Mouse (Mus musculus): ENCODE results near the gene Hsd17b14.

Hsd17b14 gene

DNA sequence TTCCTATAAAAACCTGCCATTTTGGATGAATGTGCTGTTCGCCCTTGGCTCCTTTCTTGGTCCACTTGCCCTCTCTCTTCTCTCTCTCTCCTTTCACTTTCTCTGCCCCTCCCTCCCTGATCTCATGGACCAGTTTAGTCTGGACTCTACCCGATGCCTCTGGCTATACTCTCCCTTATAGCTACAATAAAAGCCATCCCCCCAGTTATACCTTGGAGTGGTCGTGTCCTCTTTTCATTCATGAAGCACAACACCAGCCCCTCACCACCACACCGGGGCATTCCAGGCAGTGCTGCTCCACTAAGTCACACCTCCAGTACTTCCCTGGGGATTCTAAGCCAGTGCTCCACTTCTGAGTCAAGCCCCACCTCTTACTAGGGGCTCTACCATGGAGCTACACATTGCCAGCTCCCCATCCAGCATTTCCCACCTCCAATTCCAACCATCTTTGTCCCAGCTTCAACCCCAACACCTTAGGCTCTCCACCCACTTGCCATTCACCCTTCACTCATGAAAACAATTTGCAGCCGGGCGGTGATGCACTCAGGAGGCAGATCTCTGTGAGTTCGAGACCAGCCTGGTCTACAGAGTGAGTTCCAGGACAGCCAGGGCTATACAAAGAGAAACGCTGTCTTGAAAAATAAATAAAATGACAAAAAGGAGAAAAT lies 12.6 kb downstream of the Hsd17b14 start:
- DNase-seq (ENCODE audit: low spot score), result no peak

DNA sequence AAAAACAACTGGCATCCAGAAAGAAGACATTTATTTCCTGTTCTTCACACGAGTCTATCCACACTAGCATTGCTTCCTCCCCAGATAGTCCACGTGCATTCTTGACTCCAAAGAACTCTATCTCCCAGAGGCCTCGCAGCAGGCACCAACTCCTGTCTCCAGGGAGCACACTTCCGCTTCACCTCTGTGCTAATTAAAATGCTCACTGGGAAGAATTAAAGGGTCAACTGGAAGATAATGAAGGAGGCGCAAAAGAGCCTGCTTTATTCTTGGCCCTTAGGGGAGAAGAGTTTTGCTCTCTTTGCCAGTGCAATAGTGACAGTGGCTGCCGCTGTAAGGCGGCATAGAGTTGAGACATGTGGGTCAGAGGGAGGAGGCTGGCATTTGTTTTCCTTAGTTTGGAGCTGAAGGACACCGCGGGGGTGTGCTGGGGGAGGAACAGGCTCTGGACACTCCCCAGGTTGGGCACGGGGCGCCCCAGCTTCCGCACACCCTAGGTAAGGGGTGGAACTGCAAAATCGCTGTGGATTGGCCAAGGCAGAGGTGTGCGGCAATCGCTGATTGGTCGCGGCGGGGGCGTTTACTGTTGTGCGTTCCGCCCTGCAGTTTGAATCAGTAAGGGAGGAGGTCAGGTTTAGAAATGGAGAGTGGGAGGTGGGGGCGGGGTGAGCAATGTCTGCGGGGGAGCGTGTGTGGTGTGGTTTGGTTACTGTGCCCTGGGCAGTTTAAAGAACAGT lies 13.3 kb downstream of the Hsd17b14 start:
- DNase-seq (ENCODE audit: low spot score), result peak; percentile 61

DNA sequence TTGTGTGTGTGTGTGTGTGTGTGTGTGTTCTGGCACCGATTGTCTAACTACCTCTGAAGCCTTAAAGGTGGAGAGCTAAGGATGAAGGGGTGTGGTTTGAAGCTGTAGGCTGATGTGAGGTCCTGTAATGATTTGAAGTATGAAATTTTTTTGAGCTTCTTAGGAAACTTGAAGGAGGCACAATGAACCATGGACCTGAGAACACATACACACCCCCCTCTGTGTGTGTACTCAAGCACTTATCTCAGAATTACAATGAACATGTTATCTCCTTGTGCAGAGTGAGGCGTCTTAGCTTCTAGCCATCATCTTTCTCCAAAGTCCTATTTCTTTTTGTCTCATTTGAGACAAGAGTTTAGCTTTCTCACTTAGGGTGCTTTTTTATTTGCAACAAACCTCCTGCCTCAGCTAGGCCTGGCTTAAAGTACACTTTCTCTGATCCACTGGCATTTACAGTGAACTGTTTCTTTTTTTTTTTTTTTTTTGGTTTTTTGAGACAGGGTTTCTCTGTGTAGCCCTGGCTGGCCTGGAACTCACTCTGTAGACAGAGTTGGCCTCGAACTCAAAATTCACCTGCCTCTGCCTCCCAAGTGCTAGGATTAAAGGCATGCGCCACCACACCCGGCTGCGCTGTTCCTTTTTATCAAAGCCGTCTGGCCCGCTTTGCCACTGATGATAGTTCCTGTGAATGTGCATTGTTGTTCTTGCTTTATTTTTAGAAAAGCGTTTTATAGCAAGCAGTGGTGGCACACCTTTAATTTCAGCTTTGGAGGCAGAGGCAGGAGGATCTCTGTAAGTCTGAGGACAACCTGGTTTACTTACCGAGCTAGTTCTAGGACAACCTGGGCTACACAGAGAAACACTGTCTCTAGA lies 14.1 kb downstream of the Hsd17b14 start:
- no peak for DNase-seq (ENCODE audit: low spot score)

DNA sequence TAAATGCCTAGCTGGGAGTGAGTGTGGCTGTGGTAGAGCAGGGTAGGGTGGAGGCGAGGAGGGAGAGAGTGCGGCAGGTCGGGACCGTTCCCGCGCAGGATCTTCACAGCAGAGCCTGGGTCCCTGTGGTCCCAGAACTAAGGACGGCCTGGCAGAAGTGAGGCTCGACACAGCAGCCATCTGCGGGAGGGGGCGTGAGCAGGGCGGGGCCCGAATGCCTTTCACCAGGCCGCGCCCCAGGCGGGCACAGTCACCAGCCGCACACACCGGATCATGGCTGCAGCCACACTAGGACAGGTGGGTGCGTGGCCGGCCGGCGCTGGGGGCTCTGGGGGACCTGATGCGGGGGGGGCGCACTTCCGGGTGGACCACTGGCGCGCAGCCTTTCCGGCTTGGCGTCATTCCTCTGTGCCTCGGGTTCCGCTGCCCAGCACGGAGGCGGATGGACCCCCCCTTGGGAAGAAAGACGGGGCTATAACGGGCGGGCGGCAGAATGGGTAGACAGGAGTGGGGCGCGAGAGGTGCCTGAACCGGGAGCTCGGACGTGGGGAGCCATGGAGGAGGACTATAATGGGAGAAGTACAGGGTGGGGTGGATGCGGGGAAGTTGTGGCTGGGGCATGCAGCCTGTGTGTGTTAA lies 15.5 kb downstream of the Hsd17b14 start, which contains the start of gene Bcat2:
Bcat2 (plus strand) TSS at position 51 of the 639 bp plus-strand sequence.
- peak; percentile 66 for DNase-seq (ENCODE audit: low spot score)

DNA sequence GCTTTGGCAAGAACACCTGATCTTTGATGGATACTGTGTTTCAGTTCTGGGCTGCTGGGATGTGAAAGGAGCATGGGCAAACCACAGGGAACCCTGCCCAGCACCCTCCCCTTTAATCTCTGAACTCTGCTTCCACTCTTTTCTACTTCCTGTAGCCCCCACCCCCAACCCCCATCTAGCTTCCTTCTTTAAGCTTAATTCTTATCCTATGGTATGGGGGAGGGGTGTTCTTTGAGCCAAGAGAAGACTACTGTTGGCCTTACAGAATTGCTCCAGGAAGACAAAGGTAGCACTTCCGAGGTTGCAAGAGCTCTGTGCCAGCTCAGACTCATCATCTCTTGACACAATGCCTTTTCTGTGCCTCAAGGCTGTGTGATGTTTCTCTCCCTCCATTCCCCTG lies 17.3 kb downstream of the Hsd17b14 start:
- DNase-seq (ENCODE audit: low spot score), result no peak

DNA sequence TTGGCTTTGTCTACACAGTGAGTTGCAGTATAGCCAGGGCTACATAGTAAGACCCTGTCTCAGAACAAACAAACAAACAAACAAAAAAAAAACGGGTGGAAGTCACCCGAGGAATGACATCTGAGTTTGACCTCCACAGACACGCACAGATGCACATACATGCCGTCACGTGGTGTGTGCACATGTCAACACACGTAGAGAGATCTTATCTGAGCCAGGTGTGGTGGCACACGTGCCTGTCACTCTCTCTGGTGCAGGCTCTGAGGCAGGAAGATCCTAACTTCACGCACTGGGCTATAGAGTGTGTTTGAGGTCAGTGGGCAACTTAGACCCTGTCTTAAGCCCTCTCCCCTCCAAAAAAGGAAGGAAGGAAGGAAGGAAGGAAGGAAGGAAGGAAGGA lies 19.3 kb downstream of the Hsd17b14 start:
- no peak for DNase-seq (ENCODE audit: low spot score)

DNA sequence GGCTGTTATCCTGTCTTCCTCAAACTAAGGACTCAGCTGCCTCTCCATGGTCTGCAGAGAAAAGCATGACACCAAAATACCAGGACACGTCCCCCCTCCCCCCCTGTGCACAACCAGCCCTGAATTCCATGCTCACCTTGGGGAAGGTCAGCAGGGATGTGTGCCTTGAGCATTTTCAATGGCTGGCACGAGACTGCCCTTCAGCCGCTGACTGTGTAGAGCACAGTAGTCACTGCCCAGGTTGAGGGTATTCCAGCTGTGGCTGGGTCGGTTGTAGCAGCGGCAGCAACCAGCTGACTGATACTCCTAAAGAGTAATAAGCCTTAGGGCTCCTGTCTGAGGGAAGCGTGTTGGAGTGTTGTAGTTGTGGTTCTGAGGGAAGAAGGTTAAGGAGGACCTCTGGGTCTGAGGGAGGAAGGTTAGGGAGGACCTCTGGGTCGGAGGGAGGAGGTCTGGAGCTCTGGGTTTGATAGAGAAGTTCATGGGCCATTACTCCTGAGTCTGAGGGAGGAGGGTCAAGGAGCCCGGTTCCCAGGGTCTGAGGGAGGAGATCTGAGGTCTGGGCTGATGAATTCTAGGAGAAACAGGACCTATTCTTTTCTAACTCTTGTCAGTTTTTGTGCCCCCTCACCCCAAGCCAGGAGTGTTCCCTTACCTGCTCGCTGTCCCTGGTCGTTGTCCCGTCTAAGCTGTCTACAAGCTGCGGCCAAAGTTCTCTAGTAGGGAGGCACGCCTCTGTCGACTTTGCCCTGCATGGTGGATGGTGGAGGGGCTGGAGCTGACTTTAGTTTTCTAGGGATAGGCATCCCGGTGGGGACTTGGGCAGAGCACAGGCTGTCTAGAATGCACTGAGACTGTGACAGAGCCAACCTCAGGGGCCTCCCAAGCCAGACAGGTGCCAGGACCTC lies 20.0 kb downstream of the Hsd17b14 start:
- DNase-seq (ENCODE audit: low spot score), result no peak

DNA sequence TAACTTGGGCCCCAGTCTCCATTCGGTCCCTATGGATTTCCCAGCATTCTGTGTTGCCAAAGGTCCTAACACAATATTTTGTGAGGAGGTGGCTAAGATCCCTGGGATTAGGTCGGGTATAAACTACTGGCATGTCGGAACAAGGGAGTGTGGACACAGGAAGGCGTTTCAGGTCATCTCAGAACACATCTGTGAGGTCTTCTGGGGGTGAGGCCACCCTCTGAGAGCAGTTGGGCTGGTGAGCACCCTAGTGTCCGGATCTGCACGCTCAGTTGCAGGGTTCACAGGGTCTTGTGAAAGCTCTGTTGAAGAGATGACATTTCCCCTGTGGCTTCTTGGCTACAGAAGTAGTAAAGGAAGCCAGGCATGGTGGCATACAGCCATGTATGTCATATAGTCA lies 31.2 kb downstream of the Hsd17b14 start:
- no peak for DNase-seq (ENCODE audit: low spot score)

DNA sequence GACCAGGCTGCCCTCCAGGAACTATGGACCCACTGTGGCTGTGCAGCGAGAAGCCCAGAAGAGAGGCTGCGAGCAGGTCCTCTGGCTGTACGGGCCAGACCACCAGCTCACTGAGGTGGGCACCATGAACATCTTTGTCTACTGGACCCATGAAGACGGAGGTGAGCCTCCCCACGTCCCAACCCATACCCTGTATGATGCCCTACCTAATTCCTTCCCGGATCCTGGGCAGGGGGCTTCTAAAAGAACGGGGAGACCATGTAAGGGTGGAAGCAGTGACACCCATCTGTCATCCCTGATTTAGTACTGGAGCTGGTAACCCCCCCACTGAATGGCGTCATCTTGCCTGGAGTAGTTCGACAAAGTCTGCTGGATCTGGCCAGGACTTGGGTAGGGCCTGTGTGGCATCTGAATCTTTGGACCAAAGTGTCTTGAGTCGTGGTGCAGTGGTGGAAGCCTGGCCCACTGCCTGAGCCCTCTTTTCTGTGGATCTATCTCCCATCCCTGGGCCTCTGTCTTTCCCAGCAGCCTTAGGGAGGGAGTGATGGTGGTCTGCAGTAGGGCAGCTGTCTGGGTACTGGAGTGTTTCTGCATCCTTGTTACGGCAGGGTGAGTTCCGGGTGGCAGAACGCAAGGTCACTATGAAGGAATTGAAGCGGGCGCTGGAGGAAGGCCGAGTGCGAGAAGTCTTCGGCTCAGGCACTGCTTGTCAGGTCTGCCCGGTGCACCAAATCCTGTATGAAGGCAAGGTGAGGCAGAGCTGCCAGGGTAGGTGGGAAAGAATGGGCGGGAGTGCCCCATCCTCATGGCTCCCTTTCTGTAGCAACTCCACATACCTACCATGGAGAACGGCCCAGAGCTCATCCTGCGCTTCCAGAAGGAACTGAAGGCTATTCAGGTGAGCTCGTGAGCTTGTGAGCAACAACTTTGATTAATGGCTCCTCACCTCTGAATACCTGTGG lies 33.2 kb downstream of the Hsd17b14 start:
- no peak for DNase-seq (ENCODE audit: low spot score)

DNA sequence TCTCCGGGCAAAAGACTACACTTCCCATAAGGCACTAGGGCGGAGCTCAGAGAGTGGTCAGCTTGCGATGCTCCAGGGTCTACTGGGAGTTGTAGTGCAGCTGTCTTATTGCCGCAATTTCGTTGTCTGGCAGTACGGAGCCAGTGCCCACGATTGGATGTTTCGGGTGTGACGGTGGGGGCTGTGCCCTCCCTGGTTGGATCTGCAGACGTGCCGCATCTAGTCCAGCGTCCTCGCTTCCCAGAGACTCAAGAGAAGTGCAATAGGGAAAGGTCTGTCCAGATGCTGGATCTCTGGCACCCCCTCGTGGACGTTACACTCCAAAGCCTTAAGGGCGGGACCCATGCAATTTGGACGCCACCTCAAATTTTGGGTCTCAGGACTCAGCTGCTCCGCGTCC lies 34.5 kb downstream of the Hsd17b14 start:
- DNase-seq (ENCODE audit: low spot score), result peak; percentile 75

DNA sequence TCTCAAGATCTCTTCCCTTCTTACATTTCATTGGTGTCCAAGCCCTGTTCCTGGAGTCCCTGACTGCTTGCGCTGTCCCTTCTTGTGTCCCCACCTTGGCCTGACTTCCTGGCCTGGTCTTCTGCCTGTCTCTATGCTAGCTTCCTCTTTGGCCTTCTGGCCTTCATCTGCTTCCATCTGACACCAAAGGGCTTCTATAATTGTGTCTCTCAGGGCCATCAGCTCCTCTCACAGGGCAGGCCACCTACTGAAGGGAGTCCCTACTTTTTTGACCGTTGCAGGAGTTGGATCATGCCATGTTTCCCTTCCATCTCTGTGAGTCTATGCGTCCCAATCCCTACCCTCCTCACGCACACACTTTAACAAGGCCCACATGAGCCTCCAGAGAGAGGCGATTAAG lies 35.2 kb downstream of the Hsd17b14 start:
- DNase-seq (ENCODE audit: low spot score), result no peak

DNA sequence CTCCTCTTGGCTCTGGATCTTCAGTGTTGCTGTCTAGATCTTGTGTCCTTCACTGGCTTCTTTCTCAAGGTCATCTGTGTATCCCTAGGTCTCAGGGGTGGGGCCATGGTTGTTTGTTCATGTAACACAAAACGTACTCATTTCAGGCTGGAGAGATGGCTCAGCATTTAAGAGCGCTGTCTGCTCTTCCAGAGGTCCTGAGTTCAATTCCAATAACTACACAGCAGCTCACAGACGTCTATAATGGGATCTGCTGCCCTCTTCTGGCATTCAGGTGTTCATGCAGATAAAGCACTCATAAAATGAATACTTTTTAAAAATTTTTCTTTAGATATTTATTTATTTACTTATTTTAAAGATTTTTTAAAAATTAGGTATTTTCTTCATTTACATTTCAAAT lies 36.2 kb downstream of the Hsd17b14 start:
- DNase-seq (ENCODE audit: low spot score), result no peak

DNA sequence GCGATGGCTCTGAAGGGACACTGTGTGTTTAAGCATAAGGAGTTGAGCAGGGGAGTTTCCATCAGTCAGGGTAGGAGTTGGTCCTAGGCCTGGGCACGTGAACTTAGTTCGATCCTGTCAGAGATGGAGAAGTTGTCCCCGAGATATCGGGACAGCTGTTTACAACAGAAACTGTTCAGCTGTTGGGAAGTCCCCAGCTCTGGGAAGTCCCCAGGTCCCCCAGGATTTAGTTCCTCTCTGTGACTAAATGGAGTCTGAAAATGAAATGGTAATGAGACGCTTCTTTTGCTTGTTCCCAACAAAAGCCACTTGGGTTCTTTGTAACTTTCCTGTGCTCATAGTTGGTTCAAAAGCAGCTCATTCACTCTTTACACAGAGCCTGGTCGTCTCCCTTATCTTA lies 37.2 kb downstream of the Hsd17b14 start:
- no peak for DNase-seq (ENCODE audit: low spot score)

DNA sequence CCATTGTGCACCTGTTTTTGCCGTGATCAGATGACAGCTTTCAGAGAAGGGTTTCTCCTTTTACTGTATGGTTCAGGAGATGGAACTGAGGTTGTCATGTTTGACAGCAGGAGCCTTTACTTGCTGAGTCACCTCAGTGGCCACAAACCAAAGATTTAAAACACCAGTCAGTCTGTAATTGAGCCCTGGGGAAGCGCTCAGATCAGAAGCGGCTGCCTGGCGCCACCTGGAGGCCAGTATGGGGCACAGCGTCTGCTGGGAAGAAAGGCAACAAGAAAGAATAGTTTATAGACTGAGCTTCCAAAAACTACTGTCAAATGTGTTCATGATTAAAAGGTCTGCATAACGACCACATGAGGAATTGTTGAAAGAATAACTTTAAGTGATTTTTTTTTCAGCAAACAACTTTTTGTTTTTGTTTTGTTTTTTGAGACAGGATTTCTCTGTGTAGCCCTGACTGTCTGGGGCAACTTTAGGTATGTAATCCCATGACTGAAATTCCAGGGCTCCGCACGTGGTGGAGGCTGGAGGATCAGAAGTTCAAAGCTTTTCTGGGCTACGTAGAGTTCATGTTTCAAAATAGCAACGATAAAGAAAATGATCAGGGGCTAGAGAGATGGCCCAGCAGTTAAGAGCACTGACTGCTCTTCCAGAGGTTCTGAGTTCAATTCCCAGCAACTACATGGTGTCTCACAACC lies 38.6 kb downstream of the Hsd17b14 start:
- DNase-seq (ENCODE audit: low spot score), result peak; percentile 52

DNA sequence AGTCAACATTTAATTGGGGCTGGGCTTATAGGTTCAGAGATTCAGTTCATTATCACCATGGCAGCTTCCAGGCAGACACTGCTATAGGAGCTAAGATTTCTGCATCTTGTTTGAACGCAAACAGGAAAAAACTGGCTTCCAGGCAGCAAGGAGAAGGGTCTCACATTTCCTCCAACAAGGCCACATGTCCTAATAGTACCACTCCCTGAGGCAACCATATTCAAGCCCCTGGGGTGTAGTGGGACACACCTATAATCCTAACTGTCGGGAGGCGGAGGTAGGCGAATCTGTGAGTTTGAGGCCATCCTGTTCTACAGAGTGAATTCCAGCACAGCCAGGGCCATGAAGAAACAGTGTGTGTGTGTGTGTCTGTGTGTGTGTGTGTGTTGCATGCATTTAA lies 40.5 kb downstream of the Hsd17b14 start:
- no peak for DNase-seq (ENCODE audit: low spot score)

DNA sequence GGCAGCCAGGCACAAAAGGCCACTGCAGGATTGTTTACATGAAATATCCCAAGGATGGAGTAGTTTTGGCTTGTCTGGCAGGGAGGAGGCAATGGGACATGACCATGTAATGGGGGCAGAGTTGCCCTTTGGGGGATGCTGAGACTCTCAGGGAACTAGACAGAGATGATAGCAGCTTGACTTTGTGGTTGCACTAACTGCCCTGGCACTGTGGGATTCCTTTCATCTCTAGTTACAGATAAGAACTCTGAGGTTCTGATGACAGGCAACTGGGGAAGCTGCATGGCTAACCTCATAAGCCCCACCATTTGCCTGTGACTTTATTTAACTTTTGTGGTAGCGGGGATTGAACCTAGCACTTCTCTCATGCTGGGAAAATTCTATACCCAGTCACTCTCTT lies 41.4 kb downstream of the Hsd17b14 start:
- DNase-seq (ENCODE audit: low spot score), result no peak

DNA sequence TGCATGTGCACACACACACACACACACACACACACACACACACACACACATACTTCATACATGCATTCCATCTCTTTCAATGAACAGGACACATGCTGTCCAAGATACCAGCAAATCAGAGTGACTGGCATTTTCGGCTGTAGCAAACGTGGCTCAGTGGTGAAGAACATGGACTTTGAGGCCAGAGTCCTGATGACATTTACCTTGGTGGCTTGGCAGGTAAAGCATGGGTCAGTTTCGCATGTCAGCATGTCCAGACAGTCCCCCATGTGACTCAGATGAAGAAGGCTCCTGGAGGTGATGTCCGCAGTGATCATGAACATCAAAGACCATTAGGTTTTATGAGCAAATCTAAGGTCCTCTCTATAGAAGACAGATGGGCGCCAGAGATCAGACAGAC lies 42.3 kb downstream of the Hsd17b14 start:
- no peak for DNase-seq (ENCODE audit: low spot score)

DNA sequence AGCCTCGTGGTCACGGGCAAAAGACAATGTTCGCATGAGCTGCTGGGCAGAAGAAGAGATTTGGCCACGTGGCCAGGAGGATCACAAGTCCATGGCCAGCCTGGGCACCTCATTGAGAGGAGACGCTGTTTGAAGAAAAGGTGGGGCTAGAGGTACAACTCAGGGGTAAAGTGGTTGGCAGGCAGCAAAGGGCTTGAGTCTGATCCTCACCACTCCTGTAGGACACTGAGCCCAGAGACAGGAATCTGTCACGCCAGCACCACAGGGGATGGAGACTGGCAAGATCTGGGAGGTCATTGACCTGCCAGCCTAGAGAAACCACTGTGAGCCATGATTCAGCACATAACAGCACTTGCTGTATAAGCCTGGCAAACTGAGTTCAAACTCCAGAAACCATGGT lies 42.8 kb downstream of the Hsd17b14 start:
- DNase-seq (ENCODE audit: low spot score), result no peak

All from spleen, adult 12 weeks (tissue).